Mouse (Mus musculus) heart, adult 18-20 months (tissue): ENCODE measurements at regions not wholly inside any gene's neighbourhood (a gene's known extent, or its start where the extent isn't known, plus 50 kb on each side); places are given as distances from the start of the nearest gene placed in this dataset.

Experiments
- DNase-seq, 2 experiments: peaks; one replicate each; pipeline ENCODE4 v3.0.0; 2021 to 2022; ENCODE audit warnings: mixed read lengths in 1 of 2

DNA sequence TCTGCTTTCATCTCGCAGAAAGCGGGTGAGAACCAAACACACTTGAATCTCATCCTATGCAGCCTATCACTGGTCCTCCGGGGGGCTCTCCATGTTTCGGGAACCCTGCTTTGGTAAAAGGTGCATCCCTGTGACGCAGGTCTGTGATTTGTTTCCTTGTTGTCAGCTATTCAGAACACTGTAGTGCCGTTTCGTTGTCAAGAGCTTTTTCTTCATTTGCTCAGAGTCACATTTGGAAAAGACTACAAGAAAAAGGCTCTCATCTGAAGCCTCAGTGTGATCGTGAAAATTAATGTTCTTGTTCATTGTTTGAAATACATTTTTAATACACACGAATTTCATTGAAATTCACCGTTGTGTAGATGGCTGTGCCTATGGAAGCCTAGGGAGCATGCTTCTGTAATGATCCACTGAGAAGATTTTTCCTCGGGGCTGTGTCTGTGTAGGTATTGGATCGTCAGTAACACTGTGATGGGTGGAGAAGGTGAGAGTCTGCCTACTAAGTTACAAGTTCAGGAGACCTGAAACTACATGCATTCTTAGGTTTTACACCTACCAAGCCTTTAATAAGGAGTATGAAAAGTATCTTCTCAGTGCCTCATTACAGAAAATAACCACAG is 112.0 kb upstream of the Paqr3 start:
- DNase-seq: no peak

GRCm38 (mm10) chr5:97222489-97223237 is 111.3 kb upstream of the Paqr3 start:
- no peak for DNase-seq

DNA sequence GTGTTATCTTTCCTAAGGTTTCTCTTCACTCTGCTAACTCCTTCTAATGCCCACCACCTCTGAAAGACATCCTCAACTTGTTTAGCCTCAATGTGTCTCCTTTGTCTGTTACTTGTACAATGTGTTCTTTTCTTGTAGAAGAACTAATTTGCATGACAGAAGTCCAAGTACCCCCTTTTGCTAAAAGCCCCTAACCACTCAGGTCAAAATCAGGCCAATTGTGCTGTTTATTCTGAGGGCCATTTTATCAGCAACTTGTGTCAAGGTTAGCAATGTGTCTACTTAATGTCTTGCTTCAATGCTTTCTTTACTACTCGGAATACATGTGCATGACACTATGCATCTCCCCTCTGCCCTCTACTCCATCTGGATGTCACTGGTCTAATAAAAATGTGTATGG is 107.3 kb upstream of the Paqr3 start:
- DNase-seq: no peak

DNA sequence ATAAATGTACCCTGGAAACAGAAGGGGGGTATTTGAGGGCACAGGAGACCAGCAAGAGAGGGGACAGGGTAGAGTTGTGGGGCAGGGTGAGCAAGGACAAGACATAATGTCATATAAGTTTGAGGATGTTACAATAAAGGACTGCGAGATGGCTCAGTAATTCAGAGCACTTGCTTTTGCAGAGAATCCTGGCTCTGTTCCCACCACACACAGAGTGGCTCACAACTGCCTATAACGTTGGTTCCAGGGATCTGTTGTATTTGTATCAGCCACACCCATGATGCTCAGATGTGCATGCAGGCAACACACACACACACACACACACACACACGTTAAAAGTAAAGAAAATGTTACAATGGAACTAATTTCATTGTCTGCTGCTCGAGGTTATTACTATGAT is 94.2 kb upstream of the Paqr3 start:
- no peak for DNase-seq

- DNase-seq: no peak
Measured at GRCm38 (mm10) chr5:97204337-97204736, 92.9 kb upstream of the Paqr3 start.

GRCm38 (mm10) chr5:97203646-97204045 is 92.2 kb upstream of the Paqr3 start:
- DNase-seq: no peak

- no peak for DNase-seq
Measured at GRCm38 (mm10) chr5:97202557-97202956, 91.2 kb upstream of the Paqr3 start.

DNA sequence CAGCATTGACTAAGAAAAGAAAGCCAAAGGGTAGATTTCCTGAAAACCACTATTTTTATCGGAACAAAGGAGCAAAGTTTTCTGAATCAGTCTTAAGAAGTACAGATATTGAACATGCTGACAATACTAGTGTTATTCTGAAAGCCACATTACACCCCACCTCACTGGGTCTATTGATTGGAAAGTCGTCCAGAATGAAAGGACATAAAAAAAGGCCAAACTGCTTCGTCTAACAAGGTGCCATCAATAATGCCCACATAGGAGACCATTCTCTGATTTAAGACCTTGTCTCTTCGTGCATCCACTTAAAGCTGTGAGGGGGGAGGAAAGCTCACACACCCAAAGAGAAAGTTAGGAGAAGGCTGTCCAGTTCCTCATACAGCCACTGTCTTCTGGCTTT is 89.3 kb upstream of the Paqr3 start:
- no peak for DNase-seq

DNA sequence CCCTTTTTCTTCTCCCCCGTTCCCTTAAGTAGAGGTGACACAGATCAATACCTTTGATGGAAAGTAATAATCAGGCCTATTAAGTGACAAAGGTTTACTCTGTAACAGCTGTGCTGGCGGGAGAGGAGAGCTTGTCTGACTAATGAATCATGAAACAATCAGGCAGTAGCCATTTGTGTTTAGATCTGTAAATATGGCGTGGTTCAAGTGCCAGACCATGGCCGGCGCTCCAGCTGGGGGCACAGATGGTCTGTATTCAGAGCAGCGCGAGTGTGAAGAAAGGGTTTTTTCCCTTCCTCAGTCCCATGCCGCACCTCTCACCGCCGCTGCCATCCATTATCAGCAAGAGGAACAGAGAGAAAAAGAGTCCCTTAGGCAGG is 83.9 kb upstream of the Paqr3 start:
- no peak for DNase-seq

GRCm38 (mm10) chr5:97194656-97195280 is 83.4 kb upstream of the Paqr3 start:
- DNase-seq: no peak

GRCm38 (mm10) chr5:97192656-97193055 is 81.3 kb upstream of the Paqr3 start:
- DNase-seq: no peak

DNA sequence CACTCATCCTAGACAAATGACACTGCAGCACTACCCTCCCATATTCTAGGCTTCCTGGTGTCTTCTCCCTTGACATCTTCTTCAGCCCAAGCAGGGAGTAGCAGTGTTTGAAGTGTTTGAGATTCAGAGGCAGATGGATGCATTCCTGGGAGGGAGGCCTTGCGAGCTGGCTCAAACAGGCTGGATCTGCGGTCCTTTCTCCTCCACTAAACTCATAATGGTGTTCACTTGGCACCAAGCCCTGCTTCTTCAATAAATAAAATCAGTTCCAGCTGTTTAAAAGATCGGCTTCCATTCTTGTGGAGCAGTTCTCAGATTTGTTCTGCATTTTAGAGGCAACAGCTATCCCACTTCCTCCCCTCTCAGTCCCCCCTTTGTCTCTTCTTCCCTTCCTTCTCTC is 79.3 kb upstream of the Paqr3 start:
- no peak for DNase-seq

GRCm38 (mm10) chr5:97184512-97184911 is 73.1 kb upstream of the Paqr3 start:
- no peak for DNase-seq

DNA sequence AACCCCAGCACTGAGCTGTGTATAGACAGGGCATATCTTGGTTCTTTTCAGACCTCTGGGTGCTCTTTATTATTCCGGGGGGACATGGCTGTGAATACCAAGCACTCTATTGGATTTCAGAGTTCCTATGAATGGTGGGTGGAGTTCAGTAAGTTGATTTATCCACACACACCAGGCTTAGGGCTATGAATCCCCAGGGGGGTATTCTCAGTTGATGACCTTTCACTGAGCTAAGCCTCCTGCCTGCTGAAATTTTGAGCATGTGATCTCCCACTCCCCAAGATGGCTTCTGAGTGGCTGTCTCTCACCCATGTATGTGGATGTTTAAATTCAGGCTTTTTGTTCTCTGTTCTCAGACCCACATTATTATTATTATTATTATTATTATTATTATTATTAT is 69.9 kb upstream of the Paqr3 start:
- DNase-seq: no peak

DNA sequence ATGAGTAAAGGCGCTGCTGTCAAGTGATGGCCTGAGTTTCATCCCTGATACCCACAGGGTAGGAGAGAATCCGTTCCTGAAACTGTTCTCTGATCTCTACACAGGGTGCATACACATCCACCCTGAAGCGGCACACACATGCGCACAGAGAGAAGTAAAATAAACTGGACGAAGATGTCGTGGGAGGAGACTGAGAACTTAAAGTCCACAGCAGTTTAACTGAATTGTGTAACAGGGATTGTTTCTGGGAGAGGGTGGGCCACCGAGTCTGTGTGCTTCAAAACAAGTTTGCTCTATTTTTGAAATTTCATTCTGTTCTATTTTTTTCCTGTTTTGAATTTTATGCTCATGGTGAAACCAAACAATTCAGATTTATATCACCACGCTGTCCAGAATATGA is 63.0 kb upstream of the Paqr3 start:
- DNase-seq: no peak

GRCm38 (mm10) chr5:97167401-97168249 is 56.2 kb upstream of the Paqr3 start:
- DNase-seq: no peak

DNA sequence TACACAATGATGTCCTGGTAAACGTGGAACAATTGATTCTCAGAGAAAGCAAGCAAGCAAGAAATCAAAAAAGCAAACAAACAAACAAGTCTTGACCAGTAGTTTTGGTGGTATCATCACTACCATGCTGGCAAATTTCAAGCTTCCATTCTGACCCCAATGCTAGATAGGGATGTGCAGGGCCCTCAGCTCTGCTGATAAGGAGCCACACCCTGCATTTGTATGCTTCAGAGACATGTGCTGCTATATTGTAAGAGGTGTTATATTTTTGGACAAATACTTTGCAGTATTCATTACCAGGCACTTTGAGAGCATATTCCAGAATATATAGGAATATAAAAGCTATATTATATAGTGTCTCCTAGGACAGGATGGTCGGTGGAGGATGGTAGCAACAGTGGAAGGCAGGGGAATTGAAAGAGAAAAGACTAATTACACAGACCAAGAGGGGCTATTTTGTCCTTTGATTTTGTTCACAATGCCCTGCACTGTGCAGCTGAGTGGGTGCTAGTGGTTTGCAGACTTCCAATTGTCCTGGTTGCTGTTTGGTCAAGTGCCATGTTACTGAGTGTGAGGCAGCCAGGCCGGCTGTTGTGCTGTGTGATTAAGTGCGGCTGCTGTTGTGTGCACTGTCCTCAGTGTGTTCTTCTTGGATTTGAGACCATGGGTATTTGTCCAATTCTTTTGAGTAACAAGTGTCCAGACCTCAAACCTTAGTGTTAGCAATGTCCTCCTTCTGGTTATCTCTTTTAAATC is 54.9 kb upstream of the Paqr3 start:
- DNase-seq: no peak
